Mouse (Mus musculus) adrenal gland (tissue): ENCODE data around the gene Epha6.

Experiments used
- intact Hi-C: fragments of 180-260 bp; cut with DNase I; formaldehyde crosslinking; loops from one replicate; pipeline ENCODE4 v1.15.1; 2025
- long read RNA-seq, 2 experiments: library from polyadenylated mRNA; unstranded; transcript quantifications; one replicate each; pipeline ENCODE4 v2.0.0; 2020; ENCODE audit warnings: borderline replicate concordance in 1 of 2; ENCODE audit not compliant: insufficient replicate concordance in 1 of 2

Epha6 gene
- long read RNA-seq, experiment 1, result 0 reads
- long read RNA-seq, experiment 2, partial matches to known transcripts, result 0 of 1 reads
- long read RNA-seq, experiment 2, other reads (novel, unspliced or antisense), result 1 of 1 reads

- intact Hi-C loops, result no loop called here
Measured at GRCm38 (mm10) chr16:60605061-60605831, at the start of gene Epha6. Gene Epha6 (minus strand): TSS chr16:60605531.

GRCm38 (mm10) chr16:60651716-60652115, 46.4 kb upstream of the Epha6 start:
- intact Hi-C loops, result no loop called here

GRCm38 (mm10) chr16:60628091-60628490, 22.8 kb upstream of the Epha6 start:
- intact Hi-C loops, result no loop called here

GRCm38 (mm10) chr16:60605832-60606583, 677 bp upstream of the Epha6 start:
- intact Hi-C loops, result no loop called here

GRCm38 (mm10) chr16:60604613-60605012, 718 bp downstream of the Epha6 start:
- intact Hi-C loops, result no loop called here

- intact Hi-C loops, result no loop called here
Measured at GRCm38 (mm10) chr16:60585322-60585721, 20.0 kb downstream of the Epha6 start.

- intact Hi-C loops, result no loop called here
Measured at GRCm38 (mm10) chr16:60584695-60585094, 20.6 kb downstream of the Epha6 start.

GRCm38 (mm10) chr16:60570546-60570945, 34.8 kb downstream of the Epha6 start:
- intact Hi-C loops, result no loop called here

- intact Hi-C loops, result no loop called here
Measured at GRCm38 (mm10) chr16:60544385-60544784, 60.9 kb downstream of the Epha6 start.

GRCm38 (mm10) chr16:60538233-60538632, 67.1 kb downstream of the Epha6 start:
- intact Hi-C loops, result no loop called here

GRCm38 (mm10) chr16:60509707-60510106, 95.6 kb downstream of the Epha6 start:
- intact Hi-C loops, result no loop called here

GRCm38 (mm10) chr16:60499567-60499966, 105.8 kb downstream of the Epha6 start:
- intact Hi-C loops, result no loop called here

GRCm38 (mm10) chr16:60475776-60476175, 129.6 kb downstream of the Epha6 start:
- intact Hi-C loops, result no loop called here

- intact Hi-C loops, result no loop called here
Measured at GRCm38 (mm10) chr16:60468200-60468785, 137.0 kb downstream of the Epha6 start.

GRCm38 (mm10) chr16:60435283-60435682, 170.0 kb downstream of the Epha6 start:
- intact Hi-C loops, result loop anchor here (5.0 to 10.0 kb wide), 2 partner anchors 588 to 750 kb away; no protein-coding TSS in a partner anchor

GRCm38 (mm10) chr16:60434241-60434640, 171.1 kb downstream of the Epha6 start:
- intact Hi-C loops, result loop anchor here (10.0 kb wide), 1 partner anchor 749 kb away; no protein-coding TSS in a partner anchor

GRCm38 (mm10) chr16:60395306-60395705, 210.0 kb downstream of the Epha6 start:
- intact Hi-C loops, result no loop called here

- intact Hi-C loops, result no loop called here
Measured at GRCm38 (mm10) chr16:60392961-60393360, 212.4 kb downstream of the Epha6 start.

- intact Hi-C loops, result no loop called here
Measured at GRCm38 (mm10) chr16:60375147-60375546, 230.2 kb downstream of the Epha6 start.

- intact Hi-C loops, result no loop called here
Measured at GRCm38 (mm10) chr16:60283963-60284362, 321.4 kb downstream of the Epha6 start.

GRCm38 (mm10) chr16:60274109-60274508, 331.2 kb downstream of the Epha6 start:
- intact Hi-C loops, result no loop called here
